In genomic region chr2:3745910-3746606, GRCm38 (mm10) we compare ENCODE assay signal across 13 mouse cellular contexts.
DNase-seq lines count a peak whose midpoint lies in the region; ATAC-seq lines count a peak whose summit lies in the region.
"Had no signal": no experiment of that assay in that cellular context is flagged by ENCODE, and none has a peak within 500 bp of the region (broad histone marks: within the 10 kb centered on the region; RNA-seq: fewer than 3 reads in every experiment).

No protein-coding gene starts in this region.

- peaks cover 70% of the 10 kb centered on the region for H3K4me1 ChIP-seq in heart, embryonic 12.5 days (replicated peaks)
- peaks cover 41% of the 10 kb centered on the region for H3K4me1 ChIP-seq in heart, embryonic 16.5 days (ENCODE audit: control insufficient read depth, insufficient read depth, low read length)

- 0 out of 2 replicates have a peak, but pooled peaks cover 2% of the 10 kb centered on the region for H3K36me3 ChIP-seq in heart, embryonic 12.5 days
- H3K36me3 ChIP-seq in heart, embryonic 16.5 days (ENCODE audit: control insufficient read depth, insufficient read depth) = no peaks in the 10 kb centered on the region
- H3K36me3 ChIP-seq: neural tube, embryonic 13.5 days had no signal

- H3K4me3 ChIP-seq in heart, embryonic 12.5 days = no peak overlapping the region
- no peak overlapping the region for H3K4me3 ChIP-seq in heart, embryonic 16.5 days (ENCODE audit: low read length)
- H3K4me3 ChIP-seq: forebrain, embryonic 13.5 days; neural tube, embryonic 13.5 days had no signal

- no peak overlapping the region for H3K9ac ChIP-seq in heart, embryonic 12.5 days
- H3K9ac ChIP-seq in heart, embryonic 16.5 days (ENCODE audit: low read length) = no peak overlapping the region
- H3K9ac ChIP-seq: forebrain, embryonic 13.5 days; liver, postnatal 0 days; neural tube, embryonic 13.5 days had no signal

- WGBS in heart, embryonic 12.5 days = 36% methylated on average over 13 of the region's 13 CpGs
- 46% methylated on average over 13 of the region's 13 CpGs for WGBS in heart, embryonic 16.5 days

- H3K27ac ChIP-seq in heart, embryonic 12.5 days (ENCODE audit: poor library complexity, severe bottlenecking) = peak overlapping the region; percentile 52
- H3K27ac ChIP-seq in heart, embryonic 16.5 days (ENCODE audit: low read length) = peak overlapping the region; percentile 85
- H3K27ac ChIP-seq: forebrain, embryonic 13.5 days; neural tube, embryonic 13.5 days had no signal

- H3K27me3 ChIP-seq in heart, embryonic 12.5 days (replicated peaks) = no peaks in the 10 kb centered on the region
- H3K27me3 ChIP-seq in heart, embryonic 16.5 days (ENCODE audit: control insufficient read depth, insufficient read depth, low read length) = no peaks in the 10 kb centered on the region
- H3K27me3 ChIP-seq: forebrain, embryonic 13.5 days; neural tube, embryonic 13.5 days had no signal

- peak; percentile 54 for ATAC-seq in heart, embryonic 12.5 days (ENCODE audit: insufficient number of reproducible peaks, low FRiP score)
- ATAC-seq in heart, embryonic 16.5 days (replicated peaks; ENCODE audit: extremely low read depth, insufficient read depth, low FRiP score) = peak; percentile 57; the same call in 1 of the 2 replicates
- ATAC-seq: CD4-positive, CD25-positive, alpha-beta regulatory T cell, adult 4 months; forebrain, embryonic 13.5 days; liver, postnatal 0 days had no signal

- peak overlapping the region; percentile 21 for H3K4me2 ChIP-seq in heart, embryonic 12.5 days
- H3K4me2 ChIP-seq in heart, embryonic 16.5 days (ENCODE audit: low read depth, low read length) = 0 out of 2 replicates have a peak overlapping the region, but pooled peaks have one; percentile 6
- H3K4me2 ChIP-seq: forebrain, embryonic 13.5 days; neural tube, embryonic 13.5 days had no signal

- no peaks in the 10 kb centered on the region for H3K9me3 ChIP-seq in heart, embryonic 12.5 days (replicated peaks)
- H3K9me3 ChIP-seq in heart, embryonic 16.5 days (replicated peaks; ENCODE audit: control insufficient read depth, low read length) = no peaks in the 10 kb centered on the region
- H3K9me3 ChIP-seq: forebrain, embryonic 13.5 days; neural tube, embryonic 13.5 days had no signal

- DNase-seq in heart, adult 8-10 months (ENCODE audit: low spot score) = no peak
- DNase-seq in retina, postnatal 1 day = peak; percentile 32
- no peak for DNase-seq in retina, embryonic 14.5 days (ENCODE audit: low spot score)
- no peak for DNase-seq in gastrocnemius, adult 18-20 months (ENCODE audit: low spot score)
- DNase-seq in layer of hippocampus, postnatal 10 days (ENCODE audit: low spot score in 2 of 2) = no peak
- DNase-seq: gastrocnemius, postnatal 14 days; kidney, adult 11 months; liver, postnatal 0 days had no signal
